Mouse (Mus musculus) spleen, adult 2 months (tissue): ENCODE data around the gene Hmg20b. TPM values are rescaled to one million over a fixed set of nuclear protein-coding genes. Genes with fewer than 3 reads are reported as not detected.

Experiments
- DNase-seq, 2 experiments: peaks; one replicate each; pipeline versions ENCODE4 v3.0.0 to v3.0.0-alpha.2; 2012 to 2021; ENCODE audit warnings: low spot score in 2 of 2, low read depth in 1 of 2
- H3K27ac ChIP-seq: fragments of 200-500 bp; 2 replicates; pipeline ENCODE4 v1.5.1; 2012; ENCODE audit warnings: low read length, inconsistent platforms; ENCODE audit not compliant: insufficient read depth
- H3K27me3 ChIP-seq: fragments of 200-500 bp; 2 replicates; pipeline ENCODE4 v1.6.1; 2012; ENCODE audit warnings: mild to moderate bottlenecking, moderate library complexity, low read length, inconsistent platforms; ENCODE audit not compliant: control insufficient read depth, insufficient read depth
- H3K36me3 ChIP-seq: fragments of 200-500 bp; 2 replicates; pipeline ENCODE4 v1.6.1; 2012; ENCODE audit warnings: mild to moderate bottlenecking, low read length, inconsistent platforms; ENCODE audit not compliant: control insufficient read depth, insufficient read depth
- H3K4me1 ChIP-seq: fragments of 200-500 bp; 2 replicates; pipeline ENCODE4 v1.6.1; 2011; ENCODE audit warnings: inconsistent platforms; ENCODE audit not compliant: control insufficient read depth, insufficient read depth, insufficient read length
- H3K4me3 ChIP-seq: fragments of 200-500 bp; 2 replicates; pipeline ENCODE4 v1.5.1; 2011; ENCODE audit warnings: mild to moderate bottlenecking, inconsistent platforms; ENCODE audit not compliant: insufficient read depth, insufficient read length; ENCODE audit errors: extremely low read depth
- CTCF ChIP-seq: fragments of 200-500 bp; IDR thresholded peaks from 2 replicates; pipeline ENCODE4 v1.5.1; 2011; ENCODE audit warnings: mild to moderate bottlenecking, inconsistent platforms; ENCODE audit not compliant: insufficient read depth, insufficient read length, insufficient replicate concordance; ENCODE audit errors: extremely low read depth
- POLR2A ChIP-seq: fragments of 200-500 bp; IDR thresholded peaks from 2 replicates; pipeline ENCODE4 v1.6.1; 2011; ENCODE audit warnings: low read depth, low read length, inconsistent platforms
- WGBS: fragments of 180-500 bp; shearing (Covaris S2); methylation state at CpG from one replicate; pipeline ENCODE4 v1.1.7; 2018; 5-methylcytosine and 5-hydroxymethylcytosine counted together
- polyA plus RNA-seq: library from polyadenylated mRNA; depleted of rRNA; stranded (reverse); fragments of >200 nt; gene quantifications from 2 replicates; pipeline ENCODE4 v1.2.3, GENCODE M21; 2012; rRNA removed

Gene Hmg20b
- 74.8 and 92.9 TPM in 2 replicates for polyA plus RNA-seq

DNA sequence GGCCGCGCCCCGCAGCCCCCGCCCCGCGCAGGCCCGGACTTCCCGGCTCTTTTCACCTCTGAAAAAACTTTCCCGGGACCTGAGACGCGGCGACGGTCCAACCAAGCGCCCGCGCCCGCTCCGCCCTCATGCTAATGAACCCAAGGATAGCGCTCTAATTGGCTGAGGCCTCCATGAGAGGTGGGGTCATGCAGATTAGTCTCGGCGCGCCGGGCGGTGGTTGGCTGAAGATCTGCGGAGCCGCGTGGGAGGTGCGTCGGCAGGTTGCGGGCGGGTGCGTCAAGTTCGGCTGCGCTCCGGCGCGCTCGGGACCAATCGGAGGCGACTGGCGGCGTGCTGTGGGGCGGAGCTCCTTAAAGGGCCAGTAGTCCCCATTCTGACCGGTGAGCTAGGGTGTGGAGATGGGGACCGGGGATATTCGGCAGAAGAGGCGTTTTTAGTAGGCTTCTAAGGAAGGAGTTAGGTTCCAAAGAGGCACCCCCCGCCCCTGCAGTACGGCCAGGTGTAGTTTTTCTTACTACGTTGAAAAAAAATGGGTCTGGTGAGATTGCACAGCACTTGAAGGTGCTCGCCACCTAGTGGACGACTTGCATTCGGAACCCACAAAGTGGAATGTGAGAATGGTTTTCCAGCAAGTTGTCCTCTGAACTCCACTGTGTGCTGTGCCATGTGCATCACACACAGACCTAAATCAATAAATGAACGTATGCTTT, at the start of gene Hmg20b:
Gene Hmg20b, minus strand, starts transcription at position 130 of the 713 bp plus-strand sequence.
- H3K36me3 ChIP-seq: no peaks in the 10 kb centered on the region; the same call in 1 of the 2 replicates
- DNase-seq: peak; percentile 96 to 99
- WGBS: 1% methylated on average over 54 of the region's 54 CpGs
- TF ChIP-seq CTCF (peak; percentile 70; the same call in 1 of the 2 replicates), POLR2A (no peak)
- H3K4me3 ChIP-seq: peak within 1 kb of the TSS; percentile 87
- peak within 1 kb of the TSS; percentile 73 for H3K27ac ChIP-seq
- H3K27me3 ChIP-seq: no peaks in the 10 kb centered on the region
- H3K4me1 ChIP-seq: peaks cover 16% of the 10 kb centered on the region

DNA sequence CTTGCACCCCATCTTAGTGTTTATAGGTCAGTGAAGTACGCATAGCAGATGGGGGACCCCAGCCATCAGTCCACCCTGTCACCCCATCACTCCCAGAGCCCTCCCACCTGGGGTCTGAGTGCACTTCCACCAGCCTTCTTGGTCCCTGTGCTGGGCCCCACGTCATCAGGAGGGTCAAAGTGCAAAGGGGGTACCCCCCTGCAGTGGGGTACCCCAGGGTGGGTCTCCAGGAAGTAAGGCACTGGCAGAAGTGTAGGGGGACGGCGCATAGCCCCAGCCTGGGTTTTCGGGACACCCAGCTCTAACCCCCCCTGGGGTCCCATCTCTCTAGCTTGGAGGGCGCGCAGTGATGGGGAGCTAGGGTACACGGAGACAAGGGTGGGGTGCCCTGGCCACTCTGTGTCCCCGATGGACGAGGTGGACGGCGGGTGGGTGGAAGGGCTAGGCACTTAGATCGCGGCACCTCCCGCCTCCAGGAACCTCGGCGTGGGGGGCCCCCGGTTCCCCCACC, 49.6 kb upstream of the Hmg20b start:
- TF ChIP-seq CTCF (no peak), POLR2A (no peak)
- Histone ChIP-seq H3K27ac (no peak overlapping the region), H3K27me3 (no peaks in the 10 kb centered on the region), H3K4me1 (peaks cover 6% of the 10 kb centered on the region), H3K4me3 (no peak overlapping the region), H3K36me3 (peaks cover 15% of the 10 kb centered on the region)
- DNase-seq: no peak
- 93% methylated on average over 18 of the region's 18 CpGs for WGBS

DNA sequence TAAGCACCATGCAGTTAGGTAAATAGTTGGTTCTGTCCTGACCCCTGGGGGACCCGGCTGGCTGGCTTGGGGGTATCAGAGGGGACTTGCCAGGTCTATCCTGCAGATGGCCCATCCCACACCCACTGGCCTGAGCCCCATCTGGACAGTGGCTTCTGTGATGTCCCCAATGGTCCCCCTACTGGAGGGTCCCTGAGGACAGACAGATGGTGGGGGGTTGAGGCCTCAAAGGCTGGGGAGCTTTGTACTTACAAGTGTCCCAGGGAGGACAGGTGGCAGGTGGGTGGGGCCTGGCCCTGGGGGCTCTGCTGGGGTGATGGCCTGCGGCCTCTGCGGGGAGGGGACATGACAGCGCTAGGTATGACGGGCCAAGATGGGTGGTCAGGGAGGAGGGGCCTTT, 49.0 kb upstream of the Hmg20b start:
- peaks cover under 1% of the 10 kb centered on the region; the same call in 1 of the 2 replicates for H3K4me1 ChIP-seq
- 93% methylated on average over 5 of the region's 5 CpGs for WGBS
- TF ChIP-seq POLR2A (no peak), CTCF (no peak)
- H3K36me3 ChIP-seq: peaks cover 13% of the 10 kb centered on the region
- DNase-seq: no peak
- H3K4me3 ChIP-seq: no peak overlapping the region
- no peaks in the 10 kb centered on the region for H3K27me3 ChIP-seq
- H3K27ac ChIP-seq: no peak overlapping the region

DNA sequence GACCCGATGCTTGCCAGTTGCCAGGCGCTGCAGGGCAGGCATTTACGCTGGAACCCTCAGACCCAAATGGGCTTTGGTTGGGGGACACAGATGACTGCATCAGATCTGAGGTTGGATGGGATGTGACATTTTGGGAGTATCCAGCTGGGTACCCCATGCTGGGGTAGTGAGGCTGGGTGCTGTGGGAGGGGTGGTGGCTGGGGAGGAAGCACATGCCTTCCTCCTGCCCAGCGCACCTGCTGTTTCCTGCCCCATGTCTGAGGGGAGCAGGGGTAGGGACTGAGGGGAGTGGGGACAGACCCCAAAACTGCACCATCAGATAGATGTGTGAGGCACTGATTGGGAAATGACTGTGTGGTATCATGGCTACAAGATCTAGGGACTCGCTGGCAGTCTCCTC, 46.5 kb upstream of the Hmg20b start:
- WGBS: 38% methylated on average over 5 of the region's 5 CpGs
- no peak for DNase-seq
- Histone ChIP-seq H3K4me1 (peaks cover 13% of the 10 kb centered on the region; the same call in 1 of the 2 replicates), H3K27me3 (no peaks in the 10 kb centered on the region), H3K27ac (no peak overlapping the region), H3K36me3 (peaks cover 12% of the 10 kb centered on the region), H3K4me3 (no peak overlapping the region)
- TF ChIP-seq POLR2A (no peak), CTCF (no peak)

DNA sequence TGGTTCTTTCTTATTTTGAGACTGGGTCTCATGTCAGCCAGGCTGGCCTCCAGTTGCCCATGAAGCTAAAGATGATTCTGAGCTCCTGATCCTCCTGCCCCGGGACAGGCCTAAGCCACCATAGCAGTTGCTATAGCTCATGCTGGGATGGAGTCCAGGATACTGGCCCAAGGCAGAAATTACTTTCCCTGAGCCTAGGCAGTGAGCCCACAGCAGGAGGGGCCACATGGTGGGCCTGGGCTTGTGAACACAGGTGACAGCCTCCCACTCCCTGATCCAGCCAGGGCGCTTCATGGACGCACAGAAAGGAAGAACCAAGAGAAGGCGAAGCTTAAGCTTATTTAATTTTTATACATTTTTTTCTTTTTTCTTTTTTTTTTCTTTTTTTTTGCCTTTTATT, 45.6 kb upstream of the Hmg20b start:
- no peak overlapping the region for H3K4me3 ChIP-seq
- peaks cover 12% of the 10 kb centered on the region for H3K36me3 ChIP-seq
- TF ChIP-seq POLR2A: no peak
- no peak for TF ChIP-seq CTCF
- 91% methylated on average over 4 of the region's 4 CpGs for WGBS
- no peaks in the 10 kb centered on the region for H3K27me3 ChIP-seq
- H3K4me1 ChIP-seq: peaks cover 13% of the 10 kb centered on the region; the same call in 1 of the 2 replicates
- no peak overlapping the region for H3K27ac ChIP-seq
- no peak for DNase-seq

DNA sequence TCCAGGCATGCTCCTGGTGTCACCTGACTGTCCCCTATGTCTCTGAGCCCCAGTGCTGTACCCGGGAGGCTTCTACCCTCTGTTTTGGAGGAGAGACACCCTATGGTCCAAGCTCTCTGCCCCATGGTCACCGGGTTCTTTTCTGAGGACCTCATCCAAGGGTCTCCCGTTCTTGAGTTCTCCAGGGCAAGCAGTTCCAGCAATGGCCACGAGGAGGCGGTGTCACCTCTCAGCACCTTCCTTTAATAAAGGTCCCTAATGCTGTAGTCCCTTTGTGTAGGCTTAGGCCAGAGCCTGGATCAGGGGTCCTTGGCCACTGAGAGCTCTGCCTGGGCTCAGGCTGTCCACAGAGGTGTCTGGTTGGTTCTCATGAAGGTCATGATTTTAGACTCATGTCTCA, 44.8 kb upstream of the Hmg20b start:
- Histone ChIP-seq H3K4me3 (no peak overlapping the region), H3K27ac (no peak overlapping the region), H3K36me3 (peaks cover 6% of the 10 kb centered on the region), H3K27me3 (no peaks in the 10 kb centered on the region), H3K4me1 (peaks cover 13% of the 10 kb centered on the region; the same call in 1 of the 2 replicates)
- WGBS: 17% methylated on average over 5 of the region's 5 CpGs
- no peak for TF ChIP-seq POLR2A
- TF ChIP-seq CTCF: peak; percentile 88; the same call in 1 of the 2 replicates
- DNase-seq: peak; percentile 41 to 66

DNA sequence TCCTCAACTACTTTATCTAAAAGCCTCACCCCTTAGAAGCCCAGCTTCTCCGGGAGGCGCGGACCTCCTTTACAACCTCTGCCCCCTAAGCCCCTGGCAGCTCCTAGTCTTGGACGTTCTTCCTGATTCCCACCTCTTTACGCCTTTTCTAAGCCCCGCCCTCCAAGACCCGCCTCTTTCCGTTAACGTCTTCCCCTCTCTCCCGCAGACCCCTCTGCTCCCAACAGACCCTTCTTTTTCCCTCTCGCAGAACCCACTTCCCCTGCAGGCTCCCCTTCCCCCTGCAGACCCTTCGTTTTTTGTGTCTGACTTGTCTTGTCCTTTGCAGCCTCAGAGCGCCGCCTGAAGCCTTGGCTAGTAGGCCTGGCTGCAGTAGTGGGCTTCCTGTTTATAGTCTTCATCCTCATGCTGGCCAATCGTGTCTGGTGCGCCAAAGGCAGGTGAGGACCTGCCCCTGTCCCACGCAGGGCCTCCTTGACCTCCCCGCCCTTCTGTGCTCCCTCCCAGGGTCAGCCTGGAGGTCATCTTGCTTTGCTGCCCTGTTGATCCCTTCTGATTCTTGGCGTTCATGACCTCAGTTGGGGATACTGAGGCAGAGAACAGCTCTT, 43.3 kb upstream of the Hmg20b start:
- DNase-seq: no peak
- Histone ChIP-seq H3K27me3 (no peaks in the 10 kb centered on the region), H3K36me3 (no peaks in the 10 kb centered on the region; the same call in 1 of the 2 replicates), H3K4me1 (peaks cover 13% of the 10 kb centered on the region; the same call in 1 of the 2 replicates), H3K27ac (peak overlapping the region; percentile 20; the same call in 1 of the 2 replicates), H3K4me3 (peak overlapping the region; percentile 56; the same call in 1 of the 2 replicates)
- TF ChIP-seq POLR2A: no peak
- TF ChIP-seq CTCF: no peak
- WGBS: 5% methylated on average over 19 of the region's 19 CpGs
